Mouse (Mus musculus) heart, embryonic 12.5 days (tissue): ENCODE measurements around the gene Pink1. TPM values are rescaled to one million over a fixed set of nuclear protein-coding genes. Genes with fewer than 3 reads are reported as not detected.
A peak's percentile ranks its signal among the peaks of the same experiment; 100 is the strongest.

ENCODE experiments used
- ATAC-seq: fragments of 200-750 bp; cut with Nextera tagmentation; 2 replicates; pipeline ENCODE4 v1.8.0; 2017; ENCODE audit warnings: moderate TSS enrichment, moderate library complexity; ENCODE audit not compliant: insufficient number of reproducible peaks, low FRiP score
- H3K27ac ChIP-seq: fragments of 300-500 bp; sonication (generic); 2 replicates; pipeline ENCODE4 v1.5.1; 2016; ENCODE audit warnings: mild to moderate bottlenecking, moderate library complexity; ENCODE audit not compliant: poor library complexity, severe bottlenecking
- H3K27me3 ChIP-seq: fragments of 300-500 bp; sonication (generic); replicated peaks from 2 replicates; pipeline ENCODE4 v1.6.1; 2016; ENCODE audit warnings: mild to moderate bottlenecking, moderate library complexity
- H3K36me3 ChIP-seq: fragments of 300-500 bp; sonication (generic); 2 replicates; pipeline ENCODE4 v1.6.1; 2016; ENCODE audit warnings: mild to moderate bottlenecking, moderate library complexity
- H3K4me1 ChIP-seq: fragments of 300-500 bp; sonication (generic); replicated peaks from 2 replicates; pipeline ENCODE4 v1.6.1; 2016; ENCODE audit warnings: mild to moderate bottlenecking
- H3K4me2 ChIP-seq: fragments of 300-500 bp; sonication (generic); 2 replicates; pipeline ENCODE4 v1.6.1; 2016; ENCODE audit warnings: mild to moderate bottlenecking, moderate library complexity
- H3K4me3 ChIP-seq: fragments of 300-500 bp; sonication (generic); 2 replicates; pipeline ENCODE4 v1.5.1; 2016; ENCODE audit warnings: mild to moderate bottlenecking
- H3K9ac ChIP-seq: fragments of 300-500 bp; sonication (generic); 2 replicates; pipeline ENCODE4 v1.6.1; 2016; ENCODE audit warnings: mild to moderate bottlenecking, moderate library complexity
- H3K9me3 ChIP-seq: fragments of 300-500 bp; sonication (generic); replicated peaks from 2 replicates; pipeline ENCODE4 v1.6.1; 2016; ENCODE audit warnings: mild to moderate bottlenecking, moderate library complexity
- WGBS: fragments of 180-500 bp; shearing (Covaris S2); methylation state at CpG from one replicate; pipeline ENCODE4 v1.1.7; 2016; 5-methylcytosine and 5-hydroxymethylcytosine counted together
- polyA plus RNA-seq: library from polyadenylated mRNA; unstranded; fragments of >200 nt; fragmentation: Nextera tagmentation; extraction: Ambion mirVana; gene quantifications from 2 replicates; pipeline ENCODE4 v1.2.1, GENCODE M21; 2016

Gene Pink1
- polyA plus RNA-seq, 1 experiment from 2014 or later, result 72.6 TPM

GRCm38 (mm10) chr4:138356551-138356950, 30.4 kb upstream of the Pink1 start:
- H3K27me3 ChIP-seq, result peaks cover 14% of the 10 kb centered on the region
- H3K36me3 ChIP-seq, result no peaks in the 10 kb centered on the region
- WGBS, result 84% methylated on average over 12 of the region's 12 CpGs
- H3K4me1 ChIP-seq, result no peaks in the 10 kb centered on the region
- H3K4me2 ChIP-seq, result no peak overlapping the region
- H3K9me3 ChIP-seq, result no peaks in the 10 kb centered on the region
- H3K4me3 ChIP-seq, result no peak overlapping the region
- H3K27ac ChIP-seq, result no peak overlapping the region
- no peak for ATAC-seq
- no peak overlapping the region for H3K9ac ChIP-seq

DNA sequence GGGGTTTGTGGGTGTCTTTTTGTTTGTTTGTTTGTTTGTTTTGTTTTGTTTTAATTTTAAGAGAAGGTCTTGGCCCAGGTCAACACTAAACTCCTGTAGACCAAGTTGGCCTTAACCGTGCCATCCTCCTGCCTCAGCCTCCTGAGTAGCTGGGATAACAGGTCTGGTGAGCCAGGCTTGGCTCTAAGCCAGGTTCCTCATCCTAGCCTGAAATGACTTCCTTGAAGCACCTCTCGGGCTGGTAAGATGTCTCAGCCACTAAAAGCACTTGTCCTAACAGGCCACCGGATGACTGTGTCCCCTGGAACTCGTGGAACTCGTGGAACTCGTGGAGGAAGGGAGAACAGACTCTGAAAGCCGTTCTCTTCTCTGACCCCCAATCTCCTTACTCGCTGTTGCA, 30.0 kb upstream of the Pink1 start:
- Histone ChIP-seq H3K4me3 (no peak overlapping the region), H3K27ac (no peak overlapping the region), H3K4me1 (no peaks in the 10 kb centered on the region), H3K36me3 (no peaks in the 10 kb centered on the region), H3K9ac (no peak overlapping the region), H3K4me2 (no peak overlapping the region), H3K9me3 (no peaks in the 10 kb centered on the region), H3K27me3 (peaks cover 11% of the 10 kb centered on the region)
- no peak for ATAC-seq
- 78% methylated on average over 8 of the region's 8 CpGs for WGBS

DNA sequence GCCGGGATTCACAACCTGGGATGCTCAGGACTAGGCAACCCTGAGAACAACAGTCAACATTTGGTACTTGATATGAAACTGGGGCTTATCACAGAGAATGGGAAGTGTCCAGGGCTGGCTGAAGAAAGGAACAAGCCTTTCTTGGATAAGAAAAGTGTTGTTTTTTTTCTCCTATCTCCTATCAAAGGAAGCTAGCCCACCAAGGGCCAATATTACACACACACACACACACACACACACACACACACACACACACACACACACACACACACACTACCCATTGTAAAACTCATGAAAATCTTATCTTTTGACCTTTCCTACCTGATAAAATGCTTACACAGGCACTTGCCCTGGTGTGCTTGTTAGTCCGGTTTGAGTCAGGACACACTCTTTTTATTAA, 29.4 kb upstream of the Pink1 start:
- H3K27me3 ChIP-seq, result peaks cover 8% of the 10 kb centered on the region; the same call in 1 of the 2 replicates
- ATAC-seq, result no peak
- no peaks in the 10 kb centered on the region for H3K36me3 ChIP-seq
- no peak overlapping the region for H3K4me3 ChIP-seq
- H3K4me2 ChIP-seq, result no peak overlapping the region
- no peak overlapping the region for H3K9ac ChIP-seq
- no peaks in the 10 kb centered on the region for H3K4me1 ChIP-seq
- no peaks in the 10 kb centered on the region for H3K9me3 ChIP-seq
- WGBS, result 57% methylated on average over 2 of the region's 2 CpGs
- no peak overlapping the region for H3K27ac ChIP-seq

DNA sequence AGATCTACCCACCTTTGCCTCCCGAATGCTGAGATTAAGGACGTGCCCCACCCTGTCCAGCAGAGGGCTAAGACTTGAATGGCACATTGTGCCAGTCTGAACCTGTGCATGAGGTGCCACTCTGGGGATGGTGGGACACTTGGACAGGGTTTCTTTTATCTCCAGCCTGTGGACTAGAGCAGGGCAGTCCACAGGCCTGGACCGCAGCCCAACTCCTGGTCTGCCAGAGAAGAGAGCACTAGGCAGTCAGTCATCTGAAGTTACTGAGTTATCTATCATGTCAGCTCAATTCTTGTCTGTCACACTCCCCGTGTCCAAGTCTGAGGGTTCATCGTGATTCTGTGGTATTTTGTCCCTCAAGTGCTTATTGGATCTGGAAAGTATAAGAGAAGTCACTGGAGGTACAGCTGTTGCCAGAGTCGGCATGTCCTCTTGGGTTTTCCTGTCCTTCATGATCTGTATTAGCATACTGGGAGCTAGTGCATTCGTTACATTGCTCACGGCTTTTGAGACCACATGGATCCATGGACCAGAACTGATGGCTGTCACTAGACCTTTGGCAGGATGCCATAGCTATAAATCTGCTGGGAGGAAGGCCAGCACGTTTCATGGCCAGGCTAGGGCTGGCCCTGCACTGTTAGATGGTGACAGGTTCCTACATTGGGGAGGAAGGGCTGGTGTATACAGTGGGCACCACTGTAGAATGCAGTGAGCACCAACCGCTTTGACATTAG, 27.5 kb upstream of the Pink1 start:
- Histone ChIP-seq H3K4me2 (no peak overlapping the region), H3K36me3 (no peaks in the 10 kb centered on the region), H3K9ac (no peak overlapping the region), H3K4me3 (no peak overlapping the region), H3K27me3 (peaks cover 16% of the 10 kb centered on the region), H3K4me1 (no peaks in the 10 kb centered on the region), H3K27ac (no peak overlapping the region), H3K9me3 (no peaks in the 10 kb centered on the region)
- 77% methylated on average over 10 of the region's 10 CpGs for WGBS
- ATAC-seq, result no peak; the same call in 1 of the 2 replicates

GRCm38 (mm10) chr4:138352692-138353091, 26.6 kb upstream of the Pink1 start:
- 83% methylated on average over 6 of the region's 6 CpGs for WGBS
- no peak overlapping the region for H3K4me3 ChIP-seq
- no peak overlapping the region for H3K27ac ChIP-seq
- no peak overlapping the region for H3K9ac ChIP-seq
- no peak overlapping the region for H3K4me2 ChIP-seq
- ATAC-seq, result no peak
- H3K4me1 ChIP-seq, result no peaks in the 10 kb centered on the region
- H3K9me3 ChIP-seq, result no peaks in the 10 kb centered on the region
- H3K27me3 ChIP-seq, result peaks cover 22% of the 10 kb centered on the region
- H3K36me3 ChIP-seq, result no peaks in the 10 kb centered on the region

DNA sequence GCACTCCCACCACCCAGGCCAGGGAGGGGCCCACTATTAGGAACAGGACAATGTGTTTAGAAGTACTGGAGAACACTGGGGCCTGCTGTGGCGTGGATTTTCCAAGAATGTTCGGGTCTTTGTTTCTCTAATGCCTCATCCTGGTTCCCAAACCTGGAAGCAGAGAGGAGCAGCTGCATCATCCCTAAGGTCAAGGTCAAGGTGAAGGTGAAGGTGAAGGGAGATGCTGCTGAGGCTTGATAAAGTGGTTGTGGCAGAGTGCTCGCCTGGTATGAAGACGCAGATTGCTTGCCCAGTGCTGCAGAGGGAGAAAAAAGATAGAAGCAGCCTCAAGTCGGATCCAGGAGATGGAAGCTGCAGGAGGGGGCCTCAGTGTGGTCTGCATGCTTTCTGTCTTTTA, 25.7 kb upstream of the Pink1 start:
- Histone ChIP-seq H3K4me2 (no peak overlapping the region), H3K27me3 (peaks cover 24% of the 10 kb centered on the region), H3K27ac (no peak overlapping the region), H3K9ac (no peak overlapping the region), H3K4me1 (no peaks in the 10 kb centered on the region), H3K36me3 (no peaks in the 10 kb centered on the region), H3K4me3 (no peak overlapping the region), H3K9me3 (no peaks in the 10 kb centered on the region)
- no peak for ATAC-seq
- 81% methylated on average over 5 of the region's 5 CpGs for WGBS

GRCm38 (mm10) chr4:138348716-138349115, 22.6 kb upstream of the Pink1 start:
- peaks cover 4% of the 10 kb centered on the region for H3K4me1 ChIP-seq

GRCm38 (mm10) chr4:138347280-138347679, 21.2 kb upstream of the Pink1 start:
- no peak overlapping the region for H3K9ac ChIP-seq
- H3K36me3 ChIP-seq, result no peaks in the 10 kb centered on the region
- no peak overlapping the region for H3K27ac ChIP-seq
- peaks cover 19% of the 10 kb centered on the region for H3K27me3 ChIP-seq
- 69% methylated on average over 1 of the region's 1 CpGs for WGBS
- H3K9me3 ChIP-seq, result no peaks in the 10 kb centered on the region
- no peak overlapping the region for H3K4me2 ChIP-seq
- no peak overlapping the region for H3K4me3 ChIP-seq
- no peak for ATAC-seq
- H3K4me1 ChIP-seq, result peaks cover 18% of the 10 kb centered on the region

More at GRCm38 (mm10) chr4:138348716-138349115, 22.6 kb upstream of the Pink1 start:
- peaks cover 24% of the 10 kb centered on the region for H3K27me3 ChIP-seq
- no peak for ATAC-seq
- H3K4me2 ChIP-seq, result no peak overlapping the region
- H3K36me3 ChIP-seq, result no peaks in the 10 kb centered on the region
- H3K27ac ChIP-seq, result no peak overlapping the region
- H3K9me3 ChIP-seq, result no peaks in the 10 kb centered on the region
- no peak overlapping the region for H3K4me3 ChIP-seq
- WGBS, result 70% methylated on average over 7 of the region's 7 CpGs
- H3K9ac ChIP-seq, result no peak overlapping the region

GRCm38 (mm10) chr4:138344891-138345545, 18.9 kb upstream of the Pink1 start:
- no peak overlapping the region for H3K4me2 ChIP-seq
- WGBS, result 68% methylated on average over 9 of the region's 9 CpGs
- H3K27ac ChIP-seq, result no peak overlapping the region
- H3K36me3 ChIP-seq, result no peaks in the 10 kb centered on the region
- H3K9me3 ChIP-seq, result no peaks in the 10 kb centered on the region
- no peak overlapping the region for H3K9ac ChIP-seq
- peaks cover 15% of the 10 kb centered on the region; the same call in 1 of the 2 replicates for H3K27me3 ChIP-seq
- no peak overlapping the region for H3K4me3 ChIP-seq
- ATAC-seq, result no peak
- H3K4me1 ChIP-seq, result peaks cover 26% of the 10 kb centered on the region

DNA sequence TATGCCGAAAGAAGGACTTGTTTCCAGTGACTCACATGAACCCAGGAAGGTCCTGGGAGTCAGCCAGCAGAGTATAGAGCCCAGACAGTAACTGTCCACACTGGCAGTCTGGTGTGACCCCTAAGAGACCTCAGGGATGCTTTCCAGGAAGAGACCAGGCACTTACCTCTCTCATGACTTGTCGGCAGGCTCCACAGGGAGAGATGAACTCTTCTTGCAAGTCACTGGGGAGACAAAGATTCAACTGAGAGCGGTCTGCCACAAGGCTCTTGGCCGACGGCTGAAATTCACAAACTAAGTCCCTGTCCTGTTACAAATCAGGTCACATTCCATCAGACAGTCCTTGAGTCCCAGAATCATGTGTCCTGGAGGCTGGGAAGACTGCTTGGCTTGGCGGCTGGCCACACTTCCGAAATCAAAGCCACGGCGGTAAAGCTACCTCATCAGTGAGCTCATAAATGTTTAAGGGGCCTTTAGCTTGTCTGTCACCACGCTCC, 17.3 kb upstream of the Pink1 start:
- H3K9ac ChIP-seq, result 0 out of 2 replicates have a peak overlapping the region, but pooled peaks have one; percentile 18
- H3K9me3 ChIP-seq, result no peaks in the 10 kb centered on the region
- peaks cover 26% of the 10 kb centered on the region for H3K4me1 ChIP-seq
- 0 out of 2 replicates have a peak, but pooled peaks cover 7% of the 10 kb centered on the region for H3K27me3 ChIP-seq
- peak overlapping the region; percentile 33 for H3K4me2 ChIP-seq
- H3K4me3 ChIP-seq, result no peak overlapping the region
- H3K36me3 ChIP-seq, result no peaks in the 10 kb centered on the region
- no peak for ATAC-seq
- 40% methylated on average over 10 of the region's 10 CpGs for WGBS
- H3K27ac ChIP-seq, result peak overlapping the region; percentile 87

- Histone ChIP-seq H3K4me1 (peaks cover 26% of the 10 kb centered on the region), H3K36me3 (no peaks in the 10 kb centered on the region), H3K9ac (0 out of 2 replicates have a peak overlapping the region, but pooled peaks have one; percentile 18), H3K4me2 (peak overlapping the region; percentile 33), H3K9me3 (no peaks in the 10 kb centered on the region), H3K27ac (peak overlapping the region; percentile 87), H3K27me3 (0 out of 2 replicates have a peak, but pooled peaks cover 2% of the 10 kb centered on the region), H3K4me3 (no peak overlapping the region)
- ATAC-seq, result no peak
- 71% methylated on average over 6 of the region's 6 CpGs for WGBS
Measured at GRCm38 (mm10) chr4:138342778-138343177, 16.7 kb upstream of the Pink1 start.
